Mouse (Mus musculus): Measurements from ENCODE around the gene Sp110.
"Not testable (repeated sequence)": the region's sequence is repeated elsewhere in the genome, so short reads cannot be mapped to it uniquely, and the experiment has no call there.

The Sp110 gene

GRCm38 (mm10) chr1:85546442-85546841 lies 52.2 kb downstream of the Sp110 start:
- not testable (repeated sequence) for DNase-seq (ENCODE audit: low spot score in 2 of 2)

- not testable (repeated sequence) for DNase-seq (ENCODE audit: low spot score in 2 of 2)
Measured at GRCm38 (mm10) chr1:85543818-85544217, 54.8 kb downstream of the Sp110 start.

GRCm38 (mm10) chr1:85528451-85529110 lies 70.0 kb downstream of the Sp110 start:
- not testable (repeated sequence) for DNase-seq (ENCODE audit: low spot score in 2 of 2)
